In genomic region chr10:14055533-14055981, GRCm38 (mm10) we compare ENCODE assay signal across 8 mouse cellular contexts.
A peak's percentile ranks its signal among the peaks of the same experiment; 100 is the strongest.
DNase-seq lines count a peak whose midpoint lies in the region; ATAC-seq and TF ChIP-seq lines count a peak whose summit lies in the region.

No protein-coding gene starts in this region.

- peak overlapping the region; percentile 77 for H3K27ac ChIP-seq in heart, embryonic 13.5 days (replicated peaks)
- peak overlapping the region; percentile 7; the same call in 1 of the 2 replicates for H3K27ac ChIP-seq in lung, postnatal 0 days (ENCODE audit: low read length)
- no peak overlapping the region; the same call in 1 of the 2 replicates for H3K27ac ChIP-seq in stomach, postnatal 0 days (replicated peaks)

- no peak for ATAC-seq in heart, embryonic 13.5 days (ENCODE audit: extremely low read depth, insufficient number of reproducible peaks, low FRiP score, low TSS enrichment)
- peak; percentile 53 for ATAC-seq in lung, postnatal 0 days
- ATAC-seq in stomach, postnatal 0 days (ENCODE audit: low FRiP score, low TSS enrichment), result peak; percentile 85

- no peaks in the 10 kb centered on the region for H3K9me3 ChIP-seq in heart, embryonic 13.5 days
- no peaks in the 10 kb centered on the region for H3K9me3 ChIP-seq in lung, postnatal 0 days (ENCODE audit: low read length)
- no peaks in the 10 kb centered on the region for H3K9me3 ChIP-seq in stomach, postnatal 0 days (ENCODE audit: control insufficient read depth, low read length)

- 23% methylated on average over 9 of the region's 9 CpGs for WGBS in heart, embryonic 13.5 days
- 18% methylated on average over 9 of the region's 9 CpGs for WGBS in lung, postnatal 0 days
- WGBS in stomach, postnatal 0 days, result 19% methylated on average over 9 of the region's 9 CpGs

- no peak overlapping the region for H3K4me3 ChIP-seq in heart, embryonic 13.5 days
- H3K4me3 ChIP-seq in lung, postnatal 0 days (ENCODE audit: low read depth, low read length), result no peak overlapping the region
- no peak overlapping the region for H3K4me3 ChIP-seq in stomach, postnatal 0 days (ENCODE audit: low read depth, low read length)

- 0 out of 2 replicates have a peak overlapping the region, but pooled peaks have one; percentile 42 for H3K9ac ChIP-seq in heart, embryonic 13.5 days
- no peak overlapping the region for H3K9ac ChIP-seq in lung, postnatal 0 days (replicated peaks; ENCODE audit: low read depth)
- no peak overlapping the region for H3K9ac ChIP-seq in stomach, postnatal 0 days (ENCODE audit: low read length)

- H3K4me1 ChIP-seq in heart, embryonic 13.5 days, result peaks cover 51% of the 10 kb centered on the region
- peaks cover 14% of the 10 kb centered on the region; the same call in 1 of the 2 replicates for H3K4me1 ChIP-seq in lung, postnatal 0 days (ENCODE audit: insufficient read depth, low read depth, low read length)
- peaks cover 8% of the 10 kb centered on the region for H3K4me1 ChIP-seq in stomach, postnatal 0 days (replicated peaks; ENCODE audit: control insufficient read depth, insufficient read depth)

- H3K4me2 ChIP-seq in heart, embryonic 13.5 days, result peak overlapping the region; percentile 31
- no peak overlapping the region for H3K4me2 ChIP-seq in lung, postnatal 0 days (replicated peaks; ENCODE audit: low read depth, low read length)
- H3K4me2 ChIP-seq in stomach, postnatal 0 days (replicated peaks; ENCODE audit: low read depth), result no peak overlapping the region

- no peak for TF ChIP-seq EP300 in lung, postnatal 0 days (IDR thresholded peaks at IDR 0.05)
- TF ChIP-seq EP300 in stomach, postnatal 0 days (optimal IDR thresholded peaks at IDR 0.05), result no peak

- no peaks in the 10 kb centered on the region for H3K36me3 ChIP-seq in heart, embryonic 13.5 days
- H3K36me3 ChIP-seq in lung, postnatal 0 days (ENCODE audit: insufficient read depth, low read length), result no peaks in the 10 kb centered on the region
- no peaks in the 10 kb centered on the region for H3K36me3 ChIP-seq in stomach, postnatal 0 days (ENCODE audit: control insufficient read depth, insufficient read depth, low read length)

- peak; percentile 71 for DNase-seq in embryo, embryonic 10 days (ENCODE audit: low spot score)
- DNase-seq in embryo, embryonic 9.5 days (ENCODE audit: extremely low spot score), result no peak
- peak; percentile 26 for DNase-seq in 3134 (ENCODE audit: extremely low read depth, insufficient read length, low spot score)
- DNase-seq in cerebellum, postnatal 10 days, result peak; percentile 65 to 70
- DNase-seq in lung, postnatal 0 days (ENCODE audit: low spot score), result peak; percentile 50
- DNase-seq in stomach, postnatal 0 days (ENCODE audit: low spot score), result peak; percentile 31
- DNase-seq in layer of hippocampus, postnatal 25 days (ENCODE audit: extremely low spot score in 1 of 2, low spot score in 1 of 2), result no peak

- no peak for TF ChIP-seq CTCF in lung, postnatal 0 days (IDR thresholded peaks at IDR 0.05)
- no peak for TF ChIP-seq CTCF in stomach, postnatal 0 days (IDR thresholded peaks at IDR 0.05; ENCODE audit: low read depth)

- no peaks in the 10 kb centered on the region for H3K27me3 ChIP-seq in heart, embryonic 13.5 days (replicated peaks)
- H3K27me3 ChIP-seq in lung, postnatal 0 days (replicated peaks; ENCODE audit: insufficient read depth, low read length), result no peaks in the 10 kb centered on the region
- H3K27me3 ChIP-seq in stomach, postnatal 0 days (ENCODE audit: control insufficient read depth, insufficient read depth, low read length), result no peaks in the 10 kb centered on the region

Comparison
In these comparisons a context has a peak if more than half of its experiments do, and no peak if none do; other contexts are left out.
1. DNase-seq: peak in embryo, embryonic 10 days (single experiment), 3134 (single experiment), cerebellum, postnatal 10 days (2 of 2), lung, postnatal 0 days (single experiment) and stomach, postnatal 0 days (single experiment); none in embryo, embryonic 9.5 days (single experiment) and layer of hippocampus, postnatal 25 days (0 of 2).